Mouse (Mus musculus) kidney, embryonic 16.5 days (tissue): Measurements from ENCODE around the gene 1700019N19Rik. TPM values are rescaled to one million over a fixed set of nuclear protein-coding genes. Genes with fewer than 3 reads are reported as not detected.

Experiments used
- ATAC-seq: fragments of 200-750 bp; cut with Nextera tagmentation; 2 replicates; pipeline ENCODE4 v1.8.0; 2017; ENCODE audit warnings: moderate TSS enrichment; ENCODE audit not compliant: low FRiP score, low TSS enrichment
- H3K27ac ChIP-seq: fragments of 300-500 bp; sonication (generic); 2 replicates; pipeline ENCODE4 v1.5.1; 2014; ENCODE audit warnings: low read length
- H3K27me3 ChIP-seq: fragments of 300-500 bp; sonication (generic); 2 replicates; pipeline ENCODE4 v1.6.1; 2014; ENCODE audit warnings: low read length, control low read depth, mixed read lengths; ENCODE audit not compliant: insufficient read depth
- H3K36me3 ChIP-seq: fragments of 300-500 bp; sonication (generic); 2 replicates; pipeline ENCODE4 v1.6.1; 2014; ENCODE audit warnings: low read length, control low read depth, mixed read lengths; ENCODE audit not compliant: insufficient read depth
- H3K4me1 ChIP-seq: fragments of 300-500 bp; sonication (generic); 2 replicates; pipeline ENCODE4 v1.6.1; 2014; ENCODE audit warnings: low read length, control low read depth, mixed read lengths; ENCODE audit not compliant: insufficient read depth
- H3K4me2 ChIP-seq: fragments of 300-500 bp; sonication (generic); replicated peaks from 2 replicates; pipeline ENCODE4 v1.6.1; 2014; ENCODE audit warnings: low read depth, low read length
- H3K4me3 ChIP-seq: fragments of 300-500 bp; sonication (generic); 2 replicates; pipeline ENCODE4 v1.5.1; 2014; ENCODE audit warnings: mild to moderate bottlenecking, low read length
- H3K9ac ChIP-seq: fragments of 300-500 bp; sonication (generic); replicated peaks from 2 replicates; pipeline ENCODE4 v1.6.1; 2014; ENCODE audit warnings: low read length
- H3K9me3 ChIP-seq: fragments of 300-500 bp; sonication (generic); 2 replicates; pipeline ENCODE4 v1.6.1; 2016; ENCODE audit warnings: low read length, control low read depth
- WGBS: fragments of 180-500 bp; shearing (Covaris S2); extraction: QIAGEN DNeasy Blood & Tissue Kit; methylation state at CpG from one replicate; pipeline ENCODE4 v1.1.7; 2014; 5-methylcytosine and 5-hydroxymethylcytosine counted together
- polyA plus RNA-seq: library from polyadenylated mRNA; unstranded; fragments of >200 nt; fragmentation: Nextera tagmentation; extraction: Ambion mirVana; gene quantifications from 2 replicates; pipeline ENCODE4 v1.2.1, GENCODE M21; 2015

1700019N19Rik gene
- polyA plus RNA-seq, 1 experiment from 2014 or later, result not detected

GRCm38 (mm10) chr19:58810536-58810935, 16.3 kb upstream of the 1700019N19Rik start:
- H3K27me3 ChIP-seq, result no peaks in the 10 kb centered on the region
- no peak overlapping the region for H3K4me3 ChIP-seq

GRCm38 (mm10) chr19:58808864-58809263, 14.6 kb upstream of the 1700019N19Rik start:
- H3K36me3 ChIP-seq, result peaks cover 7% of the 10 kb centered on the region

More at GRCm38 (mm10) chr19:58810536-58810935, 16.3 kb upstream of the 1700019N19Rik start:
- Histone ChIP-seq H3K27ac (no peak overlapping the region), H3K4me2 (no peak overlapping the region), H3K36me3 (no peaks in the 10 kb centered on the region), H3K4me1 (no peaks in the 10 kb centered on the region), H3K9ac (no peak overlapping the region), H3K9me3 (no peaks in the 10 kb centered on the region)
- 67% methylated on average over 5 of the region's 5 CpGs for WGBS
- no peak for ATAC-seq

GRCm38 (mm10) chr19:58806364-58806763, 12.1 kb upstream of the 1700019N19Rik start:
- peak; percentile 69; the same call in 1 of the 2 replicates for ATAC-seq
- H3K36me3 ChIP-seq, result peaks cover 11% of the 10 kb centered on the region
- 5% methylated on average over 3 of the region's 3 CpGs for WGBS

More at GRCm38 (mm10) chr19:58808864-58809263, 14.6 kb upstream of the 1700019N19Rik start:
- no peak overlapping the region for H3K9ac ChIP-seq
- no peak for ATAC-seq
- H3K4me1 ChIP-seq, result no peaks in the 10 kb centered on the region
- no peak overlapping the region for H3K4me2 ChIP-seq
- no peak overlapping the region for H3K27ac ChIP-seq
- 0 out of 2 replicates have a peak, but pooled peaks cover 1% of the 10 kb centered on the region for H3K9me3 ChIP-seq
- 77% methylated on average over 6 of the region's 6 CpGs for WGBS
- H3K4me3 ChIP-seq, result no peak overlapping the region
- H3K27me3 ChIP-seq, result no peaks in the 10 kb centered on the region

GRCm38 (mm10) chr19:58805191-58805779, 11.0 kb upstream of the 1700019N19Rik start:
- 88% methylated on average over 9 of the region's 9 CpGs for WGBS
- H3K4me1 ChIP-seq, result no peaks in the 10 kb centered on the region
- no peak overlapping the region for H3K9ac ChIP-seq
- no peak for ATAC-seq
- H3K9me3 ChIP-seq, result 0 out of 2 replicates have a peak, but pooled peaks cover 4% of the 10 kb centered on the region
- no peak overlapping the region for H3K27ac ChIP-seq
- no peak overlapping the region for H3K4me2 ChIP-seq
- H3K4me3 ChIP-seq, result no peak overlapping the region
- no peaks in the 10 kb centered on the region for H3K27me3 ChIP-seq
- peaks cover 11% of the 10 kb centered on the region for H3K36me3 ChIP-seq

More at GRCm38 (mm10) chr19:58806364-58806763, 12.1 kb upstream of the 1700019N19Rik start:
- H3K9ac ChIP-seq, result no peak overlapping the region
- H3K4me2 ChIP-seq, result no peak overlapping the region
- no peaks in the 10 kb centered on the region for H3K4me1 ChIP-seq
- H3K27me3 ChIP-seq, result no peaks in the 10 kb centered on the region
- H3K9me3 ChIP-seq, result 0 out of 2 replicates have a peak, but pooled peaks cover 4% of the 10 kb centered on the region
- H3K27ac ChIP-seq, result no peak overlapping the region
- H3K4me3 ChIP-seq, result no peak overlapping the region

- Histone ChIP-seq H3K4me2 (no peak overlapping the region), H3K27me3 (no peaks in the 10 kb centered on the region), H3K9me3 (no peaks in the 10 kb centered on the region), H3K9ac (no peak overlapping the region), H3K27ac (no peak overlapping the region), H3K36me3 (peaks cover 9% of the 10 kb centered on the region), H3K4me3 (no peak overlapping the region), H3K4me1 (no peaks in the 10 kb centered on the region)
- no peak for ATAC-seq
- WGBS, result 63% methylated on average over 12 of the region's 12 CpGs
Observed at GRCm38 (mm10) chr19:58795114-58795669, 931 bp upstream of the 1700019N19Rik start.

- Histone ChIP-seq H3K36me3 (no peaks in the 10 kb centered on the region), H3K4me3 (no peak overlapping the region), H3K9ac (no peak overlapping the region), H3K27ac (no peak overlapping the region), H3K4me1 (no peaks in the 10 kb centered on the region), H3K27me3 (no peaks in the 10 kb centered on the region), H3K9me3 (no peaks in the 10 kb centered on the region), H3K4me2 (no peak overlapping the region)
- 72% methylated on average over 11 of the region's 11 CpGs for WGBS
- no peak for ATAC-seq
Observed at GRCm38 (mm10) chr19:58789194-58789593, 5.1 kb downstream of the 1700019N19Rik start.

GRCm38 (mm10) chr19:58783938-58784337, 10.3 kb downstream of the 1700019N19Rik start:
- no peak overlapping the region for H3K27ac ChIP-seq
- no peaks in the 10 kb centered on the region for H3K4me1 ChIP-seq
- H3K9ac ChIP-seq, result no peak overlapping the region
- no peaks in the 10 kb centered on the region for H3K9me3 ChIP-seq
- ATAC-seq, result no peak
- H3K27me3 ChIP-seq, result no peaks in the 10 kb centered on the region
- H3K4me3 ChIP-seq, result no peak overlapping the region
- WGBS, result 48% methylated on average over 7 of the region's 7 CpGs
- H3K4me2 ChIP-seq, result no peak overlapping the region
- no peaks in the 10 kb centered on the region for H3K36me3 ChIP-seq

- Histone ChIP-seq H3K9me3 (no peaks in the 10 kb centered on the region), H3K36me3 (no peaks in the 10 kb centered on the region), H3K27ac (no peak overlapping the region), H3K4me3 (no peak overlapping the region), H3K4me2 (no peak overlapping the region), H3K9ac (no peak overlapping the region), H3K4me1 (no peaks in the 10 kb centered on the region), H3K27me3 (no peaks in the 10 kb centered on the region)
- WGBS, result 73% methylated on average over 4 of the region's 4 CpGs
- ATAC-seq, result no peak
Observed at GRCm38 (mm10) chr19:58781566-58781965, 12.7 kb downstream of the 1700019N19Rik start.

GRCm38 (mm10) chr19:58776461-58776860, 17.8 kb downstream of the 1700019N19Rik start:
- no peaks in the 10 kb centered on the region for H3K36me3 ChIP-seq
- H3K4me3 ChIP-seq, result no peak overlapping the region
- H3K9ac ChIP-seq, result no peak overlapping the region
- H3K9me3 ChIP-seq, result no peaks in the 10 kb centered on the region
- WGBS, result 74% methylated on average over 5 of the region's 5 CpGs
- no peaks in the 10 kb centered on the region for H3K27me3 ChIP-seq
- ATAC-seq, result no peak
- H3K27ac ChIP-seq, result no peak overlapping the region
- H3K4me2 ChIP-seq, result no peak overlapping the region
- H3K4me1 ChIP-seq, result no peaks in the 10 kb centered on the region

GRCm38 (mm10) chr19:58767329-58767728, 26.9 kb downstream of the 1700019N19Rik start:
- no peaks in the 10 kb centered on the region for H3K36me3 ChIP-seq
- H3K4me2 ChIP-seq, result no peak overlapping the region
- no peak overlapping the region for H3K27ac ChIP-seq
- no peaks in the 10 kb centered on the region for H3K27me3 ChIP-seq
- H3K4me3 ChIP-seq, result no peak overlapping the region
- ATAC-seq, result 0 out of 2 replicates have a peak, but pooled peaks have one; percentile 27
- H3K9me3 ChIP-seq, result no peaks in the 10 kb centered on the region
- no peak overlapping the region for H3K9ac ChIP-seq
- H3K4me1 ChIP-seq, result peaks cover 3% of the 10 kb centered on the region; the same call in 1 of the 2 replicates
- 71% methylated on average over 6 of the region's 6 CpGs for WGBS
